Mouse (Mus musculus): ENCODE data around the gene Vps29.

Vps29 gene

GRCm38 (mm10) chr5:122336554-122337294 is 17.4 kb upstream of the Vps29 start:
- no peak for DNase-seq (ENCODE audit: extremely low spot score, low read depth, low spot score)

DNA sequence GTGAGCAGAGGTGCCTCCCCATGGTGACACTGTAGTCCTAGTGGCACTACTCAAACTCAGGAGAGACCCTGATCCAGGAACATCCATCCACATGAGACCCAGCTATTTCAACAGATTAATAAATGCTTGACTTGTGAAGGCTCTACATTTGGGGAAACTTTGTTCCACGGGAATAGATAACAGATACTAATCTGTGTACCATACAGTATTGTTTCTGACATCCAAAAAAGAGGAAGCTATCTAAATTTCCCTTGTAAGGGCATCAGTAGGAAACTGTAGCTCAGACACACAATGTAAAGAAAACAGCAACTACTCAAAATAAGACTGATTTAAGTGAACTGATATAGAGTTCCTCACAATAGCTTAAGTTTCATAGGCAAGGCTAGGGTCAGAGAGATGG is 11.3 kb upstream of the Vps29 start:
- no peak for DNase-seq (ENCODE audit: extremely low spot score, low read depth, low spot score)

- no peak for DNase-seq (ENCODE audit: extremely low spot score, low read depth, low spot score)
Observed at GRCm38 (mm10) chr5:122343768-122344167, 10.4 kb upstream of the Vps29 start.

DNA sequence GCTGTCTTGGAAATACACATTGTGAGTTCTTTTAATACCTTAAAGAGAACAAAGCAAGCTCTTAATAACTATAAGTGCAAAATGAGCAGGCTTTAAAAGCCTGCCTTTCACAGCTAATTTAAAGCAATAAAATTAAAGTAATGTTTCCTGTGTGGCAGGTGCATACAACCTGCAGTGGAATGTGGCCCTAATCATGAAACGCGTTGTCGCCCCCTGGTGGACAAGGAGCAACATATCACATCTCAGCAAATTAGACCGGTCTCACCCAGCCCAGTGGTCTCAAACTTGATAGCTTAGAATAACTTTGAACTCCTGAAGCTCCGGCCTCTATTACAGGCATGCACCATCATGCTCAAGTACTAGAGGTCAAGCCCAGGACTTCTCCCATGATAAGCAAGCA is 9.9 kb upstream of the Vps29 start:
- DNase-seq (ENCODE audit: extremely low spot score, low read depth, low spot score): peak; percentile 50

DNA sequence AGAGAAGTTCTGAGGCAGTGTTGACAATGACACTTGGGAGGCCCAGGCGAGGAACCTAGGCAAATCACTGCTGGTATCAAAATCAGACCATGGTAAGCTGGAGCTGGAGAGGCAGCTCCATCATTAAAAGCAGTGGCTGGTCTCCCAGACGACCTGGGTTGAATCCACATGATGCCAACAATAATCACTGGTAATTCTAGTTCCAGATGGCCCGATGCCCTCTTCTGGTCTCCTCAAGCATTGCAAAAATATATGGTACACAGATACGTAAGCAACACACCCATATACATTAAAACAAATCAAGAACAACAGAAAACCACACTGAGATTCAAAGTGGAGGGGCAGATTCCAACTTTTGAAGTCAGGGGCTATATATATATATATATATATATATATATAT is 8.4 kb upstream of the Vps29 start:
- no peak for DNase-seq (ENCODE audit: extremely low spot score, low read depth, low spot score)

- no peak for DNase-seq (ENCODE audit: extremely low spot score, low read depth, low spot score)
Observed at GRCm38 (mm10) chr5:122354492-122355067, 411 bp downstream of the Vps29 start.

- no peak for DNase-seq (ENCODE audit: extremely low spot score, low read depth, low spot score)
Observed at GRCm38 (mm10) chr5:122371591-122372191, 17.5 kb downstream of the Vps29 start, which contains the start of gene Gpn3. TSS of gene Gpn3 (plus strand) at chr5:122371876.

DNA sequence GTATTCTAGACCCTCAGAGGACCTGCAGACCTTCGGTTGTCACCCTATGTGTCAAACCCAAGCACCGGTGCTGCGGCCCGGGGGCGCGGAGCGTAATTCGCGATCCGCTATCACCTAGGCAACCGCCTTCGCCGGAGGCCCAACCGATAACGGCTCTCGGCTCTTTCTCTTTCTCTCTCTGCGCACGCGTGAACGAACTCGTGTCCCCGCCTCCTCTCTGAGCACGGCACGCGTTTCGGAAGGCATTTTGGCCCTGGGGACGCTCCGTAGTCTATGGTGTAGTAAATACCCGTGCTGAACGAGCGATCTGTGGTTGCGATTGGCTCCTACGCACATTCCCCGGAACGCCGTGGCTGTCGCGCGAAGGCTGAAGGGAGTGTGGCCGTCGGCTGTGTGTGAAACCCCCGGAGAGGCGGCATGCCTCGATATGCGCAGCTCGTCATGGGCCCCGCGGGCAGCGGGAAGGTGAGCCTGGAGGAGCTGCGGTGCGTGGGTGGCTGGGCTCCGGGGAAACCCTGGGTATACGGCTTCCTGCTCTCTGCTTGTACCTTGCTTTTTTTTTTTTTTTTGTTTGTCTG is 18.1 kb downstream of the Vps29 start, which contains the start of gene Fam216a:
Fam216a (minus strand) TSS at position 173 of the 578 bp plus-strand sequence.
- peak; percentile 96 for DNase-seq (ENCODE audit: extremely low spot score, low read depth, low spot score)

- DNase-seq (ENCODE audit: extremely low spot score, low read depth, low spot score): no peak
Observed at GRCm38 (mm10) chr5:122372878-122373277, 18.7 kb downstream of the Vps29 start.

- DNase-seq (ENCODE audit: extremely low spot score, low read depth, low spot score): no peak
Observed at GRCm38 (mm10) chr5:122377101-122377833, 23.1 kb downstream of the Vps29 start.

DNA sequence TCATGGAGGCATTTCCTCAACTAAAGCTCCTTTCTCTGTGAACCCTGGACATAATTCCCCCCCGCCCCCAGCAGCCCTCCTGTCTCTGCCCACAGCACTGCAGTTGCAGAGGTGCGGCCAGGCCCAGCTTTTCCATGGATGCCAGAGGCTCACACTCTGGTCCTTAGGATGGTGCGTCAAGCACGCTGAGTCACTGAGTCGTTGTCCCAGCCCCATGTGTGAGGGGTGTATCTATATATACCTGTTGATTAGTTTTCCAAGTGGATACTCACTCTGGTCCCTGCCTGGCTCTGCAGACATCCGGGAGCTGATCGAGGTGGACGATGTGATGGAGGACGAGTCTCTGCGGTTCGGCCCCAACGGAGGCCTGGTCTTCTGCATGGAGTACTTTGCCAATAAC is 24.0 kb downstream of the Vps29 start:
- no peak for DNase-seq (ENCODE audit: extremely low spot score, low read depth, low spot score)

DNA sequence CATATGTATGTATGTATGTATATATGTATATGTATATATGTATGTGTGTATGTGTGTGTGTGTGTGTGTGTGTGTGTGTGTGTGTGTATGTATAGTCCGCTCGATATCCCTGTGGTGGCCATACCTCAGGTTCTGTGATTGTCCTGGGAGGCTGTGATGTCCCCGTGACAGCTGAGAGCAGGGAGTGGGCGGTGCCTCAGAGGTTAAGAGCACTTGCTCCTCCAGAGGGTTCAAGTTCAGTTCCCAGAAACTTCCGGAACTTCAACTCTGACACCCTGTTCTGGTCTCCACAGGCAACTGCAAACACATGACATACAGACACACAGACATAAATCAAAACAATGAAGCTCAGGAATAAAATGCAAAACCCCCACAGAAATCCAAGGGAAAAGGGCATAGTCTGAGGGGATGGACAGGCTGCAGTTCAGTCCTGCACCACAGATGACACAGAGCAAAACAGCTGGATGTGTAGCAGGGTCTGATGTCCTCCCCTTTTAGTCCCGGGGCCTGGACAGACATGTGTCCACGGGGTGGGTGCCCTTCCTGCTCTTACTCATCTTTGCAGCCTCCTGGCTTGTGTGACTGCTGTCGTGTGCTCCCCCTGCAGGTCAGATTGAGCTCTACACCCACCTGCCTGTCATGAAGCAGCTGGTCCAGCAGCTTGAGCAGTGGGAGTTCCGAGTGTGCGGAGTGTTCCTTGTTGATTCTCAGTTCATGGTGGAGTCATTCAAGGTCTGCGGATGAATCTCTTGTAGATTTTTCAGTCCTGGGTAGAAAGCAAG is 25.4 kb downstream of the Vps29 start:
- no peak for DNase-seq (ENCODE audit: extremely low spot score, low read depth, low spot score)

DNA sequence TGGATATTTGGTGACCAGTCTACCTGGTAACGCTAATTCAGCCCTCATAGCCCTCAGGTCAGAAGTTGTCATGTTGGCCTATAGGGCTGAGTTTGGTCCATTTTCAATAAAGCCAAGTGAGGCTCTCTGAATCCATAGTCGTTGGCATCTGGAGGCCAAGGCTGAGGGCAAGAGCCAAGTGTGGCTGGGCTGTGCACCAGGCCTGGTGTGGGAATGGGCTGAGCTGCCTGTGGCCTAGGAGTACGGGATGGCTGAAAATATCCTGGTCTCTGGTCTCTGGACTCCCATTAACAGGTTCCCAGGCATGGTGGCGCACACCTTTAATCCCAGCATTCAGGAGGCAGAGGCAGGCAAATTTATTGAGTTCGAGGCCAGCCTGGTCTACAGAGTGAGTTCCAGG is 35.8 kb downstream of the Vps29 start:
- DNase-seq (ENCODE audit: extremely low spot score, low read depth, low spot score): no peak

DNA sequence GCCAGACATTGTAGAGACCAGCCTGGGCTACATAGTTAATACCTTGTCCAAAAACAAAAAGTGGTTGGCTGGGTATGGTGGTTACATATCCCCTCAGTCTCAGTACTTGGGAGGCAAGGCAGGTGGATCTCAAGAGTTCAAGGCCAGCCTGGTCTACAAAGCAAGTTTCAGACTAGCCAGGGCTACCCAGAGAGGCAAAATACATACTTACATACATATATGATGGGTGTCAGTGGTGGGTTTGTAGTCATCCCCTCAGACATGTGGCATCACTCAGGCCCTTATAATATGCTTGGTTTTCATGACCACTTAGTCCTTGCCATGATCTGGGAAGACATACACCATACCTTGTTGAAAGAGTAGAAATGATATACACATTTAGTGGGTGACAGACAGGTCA is 36.5 kb downstream of the Vps29 start:
- DNase-seq (ENCODE audit: extremely low spot score, low read depth, low spot score): no peak

DNA sequence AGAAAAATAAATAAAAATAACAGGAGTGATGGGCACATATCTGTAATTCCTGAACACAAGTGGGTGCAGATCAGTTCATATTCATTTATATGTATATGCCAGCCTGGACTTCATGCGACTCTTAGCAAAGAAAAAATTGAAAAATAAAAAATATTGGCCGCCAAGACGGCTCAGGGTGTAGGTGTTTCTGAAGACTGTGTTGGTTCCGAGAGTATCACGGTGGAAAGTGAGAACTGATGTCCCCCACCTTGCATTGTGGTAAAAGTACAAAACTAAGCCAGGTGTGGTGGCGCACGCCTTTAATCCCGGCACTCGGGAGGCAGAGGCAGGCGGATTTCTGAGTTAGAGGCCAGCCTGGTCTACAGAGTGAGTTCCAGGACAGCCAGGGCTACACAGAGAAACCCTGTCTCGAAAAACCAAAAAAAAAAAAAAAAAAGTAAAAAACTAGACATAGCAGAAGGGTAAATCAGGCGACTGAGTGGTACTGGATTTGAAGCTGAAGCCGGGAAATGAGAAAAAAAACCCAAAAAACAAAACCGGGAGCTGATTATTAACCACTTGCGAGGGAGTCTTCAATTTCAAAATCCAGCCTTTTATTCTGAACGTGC is 37.1 kb downstream of the Vps29 start:
- DNase-seq (ENCODE audit: extremely low spot score, low read depth, low spot score): no peak

DNA sequence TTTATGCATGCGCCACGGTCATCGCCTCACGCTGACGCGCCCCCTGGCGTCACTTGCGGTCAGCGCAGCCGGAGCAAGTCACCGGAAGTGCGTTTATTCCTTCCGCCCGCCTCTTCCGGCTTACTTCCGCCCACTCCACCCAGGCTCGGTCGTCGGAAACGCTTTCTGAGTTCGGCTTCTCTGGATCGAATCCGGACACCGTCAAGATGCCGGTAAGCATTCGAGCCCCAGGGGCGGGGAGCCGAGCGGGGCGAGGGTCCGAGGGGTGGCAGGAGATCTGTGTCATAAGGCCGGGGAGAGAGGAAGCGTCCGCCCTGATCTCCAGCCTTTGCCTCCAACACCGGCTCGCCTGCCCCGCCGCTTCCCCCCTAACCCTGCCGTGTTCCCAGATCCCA is 37.6 kb downstream of the Vps29 start, which contains the start of gene Arpc3:
Arpc3 (plus strand) TSS at position 93 of the 395 bp plus-strand sequence.
- DNase-seq (ENCODE audit: extremely low spot score, low read depth, low spot score): peak; percentile 78

- DNase-seq (ENCODE audit: extremely low spot score, low read depth, low spot score): no peak
Observed at GRCm38 (mm10) chr5:122392227-122393004, 38.2 kb downstream of the Vps29 start.

DNA sequence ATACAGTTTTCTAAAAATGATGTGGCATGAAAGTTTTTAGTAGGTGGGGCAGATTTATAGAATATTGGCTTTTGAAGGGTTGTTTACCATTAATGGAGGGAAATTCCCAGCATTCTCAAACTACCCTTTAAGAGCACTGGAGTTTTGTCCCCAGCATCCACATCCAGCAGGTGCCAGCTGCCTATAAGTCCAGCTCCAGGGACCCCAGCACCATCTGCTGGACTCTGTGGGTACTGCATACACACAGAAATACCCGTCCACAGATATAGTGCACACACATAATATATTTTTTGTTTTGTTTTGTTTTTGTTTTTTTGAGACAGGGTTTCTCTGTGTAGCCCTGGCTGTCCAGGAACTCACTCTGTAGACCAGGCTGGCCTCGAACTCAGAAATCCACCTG is 39.7 kb downstream of the Vps29 start:
- no peak for DNase-seq (ENCODE audit: extremely low spot score, low read depth, low spot score)

DNA sequence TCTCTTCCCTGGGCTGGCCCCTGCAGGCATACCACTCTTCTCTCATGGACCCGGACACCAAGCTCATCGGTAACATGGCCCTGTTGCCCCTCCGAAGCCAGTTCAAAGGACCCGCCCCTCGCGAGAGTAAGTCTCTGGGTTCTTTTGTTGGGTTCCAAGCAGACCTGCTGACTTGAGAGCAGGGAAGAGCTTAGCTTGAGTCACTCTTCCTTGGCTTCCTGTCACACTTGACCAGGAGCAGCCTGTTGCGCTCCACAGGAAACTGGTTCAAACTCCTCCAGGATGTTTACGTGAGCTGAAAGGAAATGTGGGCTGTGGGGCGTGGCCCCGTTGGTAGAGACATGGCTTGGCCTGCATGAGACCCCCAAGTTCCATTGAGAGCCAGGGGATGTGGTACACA is 42.6 kb downstream of the Vps29 start:
- DNase-seq (ENCODE audit: extremely low spot score, low read depth, low spot score): no peak

Data from hindlimb bud, embryonic 11.5 days (tissue).